Mouse (Mus musculus) olfactory bulb, adult 2 months (tissue): Measurements from ENCODE around the gene Rnf181.

ENCODE experiments used
- CTCF ChIP-seq: fragments of 200-500 bp; IDR thresholded peaks from 2 replicates; pipeline ENCODE4 v1.5.1; 2012; ENCODE audit warnings: low read depth, mild to moderate bottlenecking, low read length, moderate library complexity; ENCODE audit not compliant: insufficient read depth
- POLR2A ChIP-seq: fragments of 200-500 bp; IDR thresholded peaks from 2 replicates; pipeline ENCODE4 v1.6.1; 2012; ENCODE audit warnings: mild to moderate bottlenecking, low read depth, low read length, moderate library complexity; ENCODE audit not compliant: insufficient read depth

DNA sequence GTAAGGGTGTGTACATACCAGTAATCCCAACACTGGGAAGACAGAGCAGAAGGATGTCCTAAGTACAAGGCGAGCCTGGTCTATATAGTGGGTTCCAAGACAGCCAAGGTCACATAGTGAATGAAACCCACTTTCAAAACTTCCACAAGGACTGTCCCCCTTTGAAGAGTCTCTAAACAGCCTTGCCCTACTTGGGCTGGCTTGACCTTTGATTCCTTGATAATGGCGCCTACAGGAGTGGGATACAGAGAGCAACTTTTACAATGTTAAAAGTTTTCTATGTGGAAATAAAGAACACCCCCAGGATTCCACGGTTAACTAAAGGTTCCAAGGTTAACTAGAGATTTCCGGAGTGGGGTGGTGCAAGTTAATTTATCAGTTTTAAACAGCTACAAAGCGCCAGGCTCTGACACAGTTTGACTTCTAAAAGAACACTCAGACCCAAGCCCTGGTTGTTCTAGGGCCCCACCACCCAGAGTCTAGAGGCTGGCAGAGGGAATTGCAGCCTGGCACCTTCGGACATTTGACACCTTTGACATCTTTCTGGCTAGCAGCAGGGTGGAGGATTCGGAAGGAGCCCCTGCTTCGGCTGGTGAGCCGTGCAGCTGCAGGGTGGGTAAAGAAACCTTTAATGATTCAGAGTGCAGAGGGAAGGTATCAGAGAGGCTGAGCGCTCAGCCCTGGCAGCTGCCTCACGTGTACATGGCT, 6.7 kb downstream of the Rnf181 start:
- TF ChIP-seq CTCF (no peak), POLR2A (no peak)
